Mouse (Mus musculus): Measurements from ENCODE around the gene I0C0044D17Rik. TPM values are rescaled to one million over a fixed set of nuclear protein-coding genes. Genes with fewer than 3 reads are reported as not detected.

Gene I0C0044D17Rik
- polyA plus RNA-seq, 1 experiment from 2014 or later = not detected

- 44% methylated on average over 4 of the region's 4 CpGs for WGBS
- H3K4me2 ChIP-seq (ENCODE audit: low read depth, severe bottlenecking) = no peak overlapping the region
- H3K36me3 ChIP-seq (ENCODE audit: control insufficient read depth, insufficient read depth, low read length) = no peaks in the 10 kb centered on the region
- no peak overlapping the region for H3K27ac ChIP-seq (replicated peaks; ENCODE audit: low read depth, low read length)
- no peak overlapping the region for H3K4me3 ChIP-seq (ENCODE audit: low read depth, low read length)
- no peaks in the 10 kb centered on the region for H3K9me3 ChIP-seq (ENCODE audit: control insufficient read depth, low read length)
- no peak overlapping the region for H3K9ac ChIP-seq (ENCODE audit: low read length)
- DNase-seq (ENCODE audit: low spot score) (no peak), ATAC-seq (ENCODE audit: insufficient number of reproducible peaks, low FRiP score, low TSS enrichment, low read depth) (no peak)
- no peaks in the 10 kb centered on the region for H3K4me1 ChIP-seq (ENCODE audit: control insufficient read depth, insufficient read depth, low read length)
- H3K27me3 ChIP-seq (ENCODE audit: control insufficient read depth, insufficient read depth, low read length) = no peaks in the 10 kb centered on the region
Observed at GRCm38 (mm10) chr4:98838913-98839312, 15.3 kb upstream of the I0C0044D17Rik start.

- Histone ChIP-seq H3K27me3 (ENCODE audit: control insufficient read depth, insufficient read depth, low read length) (no peaks in the 10 kb centered on the region), H3K27ac (replicated peaks; ENCODE audit: low read depth, low read length) (no peak overlapping the region), H3K9me3 (ENCODE audit: control insufficient read depth, low read length) (no peaks in the 10 kb centered on the region), H3K4me1 (ENCODE audit: control insufficient read depth, insufficient read depth, low read length) (no peaks in the 10 kb centered on the region), H3K4me3 (ENCODE audit: low read depth, low read length) (no peak overlapping the region), H3K4me2 (ENCODE audit: low read depth, severe bottlenecking) (no peak overlapping the region), H3K36me3 (ENCODE audit: control insufficient read depth, insufficient read depth, low read length) (no peaks in the 10 kb centered on the region), H3K9ac (ENCODE audit: low read length) (no peak overlapping the region)
- 95% methylated on average over 16 of the region's 16 CpGs for WGBS
- no peak for ATAC-seq (ENCODE audit: insufficient number of reproducible peaks, low FRiP score, low TSS enrichment, low read depth)
- no peak for DNase-seq (ENCODE audit: low spot score)
Observed at GRCm38 (mm10) chr4:98837715-98838505, 14.3 kb upstream of the I0C0044D17Rik start.

- no peak overlapping the region for H3K27ac ChIP-seq (replicated peaks; ENCODE audit: low read depth, low read length)
- DNase-seq (ENCODE audit: low spot score) = no peak
- no peak overlapping the region for H3K4me2 ChIP-seq (ENCODE audit: low read depth, severe bottlenecking)
- no peaks in the 10 kb centered on the region for H3K4me1 ChIP-seq (ENCODE audit: control insufficient read depth, insufficient read depth, low read length)
- no peak overlapping the region for H3K4me3 ChIP-seq (ENCODE audit: low read depth, low read length)
- ATAC-seq (ENCODE audit: insufficient number of reproducible peaks, low FRiP score, low TSS enrichment, low read depth) = no peak
- WGBS = 55% methylated on average over 5 of the region's 5 CpGs
- no peaks in the 10 kb centered on the region for H3K27me3 ChIP-seq (ENCODE audit: control insufficient read depth, insufficient read depth, low read length)
- H3K9me3 ChIP-seq (ENCODE audit: control insufficient read depth, low read length) = no peaks in the 10 kb centered on the region
- H3K9ac ChIP-seq (ENCODE audit: low read length) = no peak overlapping the region
- no peaks in the 10 kb centered on the region for H3K36me3 ChIP-seq (ENCODE audit: control insufficient read depth, insufficient read depth, low read length)
Observed at GRCm38 (mm10) chr4:98836519-98836918, 12.9 kb upstream of the I0C0044D17Rik start.

GRCm38 (mm10) chr4:98834782-98835181 lies 11.1 kb upstream of the I0C0044D17Rik start:
- no peak overlapping the region for H3K4me3 ChIP-seq (ENCODE audit: low read depth, low read length)
- no peaks in the 10 kb centered on the region for H3K4me1 ChIP-seq (ENCODE audit: control insufficient read depth, insufficient read depth, low read length)
- no peak overlapping the region for H3K4me2 ChIP-seq (ENCODE audit: low read depth, severe bottlenecking)
- H3K27me3 ChIP-seq (ENCODE audit: control insufficient read depth, insufficient read depth, low read length) = no peaks in the 10 kb centered on the region
- H3K9me3 ChIP-seq (ENCODE audit: control insufficient read depth, low read length) = no peaks in the 10 kb centered on the region
- ATAC-seq (ENCODE audit: insufficient number of reproducible peaks, low FRiP score, low TSS enrichment, low read depth) (no peak), DNase-seq (ENCODE audit: low spot score) (no peak)
- 83% methylated on average over 4 of the region's 4 CpGs for WGBS
- H3K27ac ChIP-seq (replicated peaks; ENCODE audit: low read depth, low read length) = no peak overlapping the region
- H3K9ac ChIP-seq (ENCODE audit: low read length) = no peak overlapping the region
- H3K36me3 ChIP-seq (ENCODE audit: control insufficient read depth, insufficient read depth, low read length) = no peaks in the 10 kb centered on the region

GRCm38 (mm10) chr4:98831726-98832125 lies 8.1 kb upstream of the I0C0044D17Rik start:
- no peak overlapping the region for H3K4me2 ChIP-seq (ENCODE audit: low read depth, severe bottlenecking)
- no peaks in the 10 kb centered on the region for H3K9me3 ChIP-seq (ENCODE audit: control insufficient read depth, low read length)
- DNase-seq (ENCODE audit: low spot score) (no peak), ATAC-seq (ENCODE audit: insufficient number of reproducible peaks, low FRiP score, low TSS enrichment, low read depth) (no peak)
- H3K27ac ChIP-seq (replicated peaks; ENCODE audit: low read depth, low read length) = no peak overlapping the region
- no peak overlapping the region for H3K4me3 ChIP-seq (ENCODE audit: low read depth, low read length)
- no peaks in the 10 kb centered on the region for H3K27me3 ChIP-seq (ENCODE audit: control insufficient read depth, insufficient read depth, low read length)
- H3K36me3 ChIP-seq (ENCODE audit: control insufficient read depth, insufficient read depth, low read length) = no peaks in the 10 kb centered on the region
- H3K4me1 ChIP-seq (ENCODE audit: control insufficient read depth, insufficient read depth, low read length) = no peaks in the 10 kb centered on the region
- H3K9ac ChIP-seq (ENCODE audit: low read length) = no peak overlapping the region
- 72% methylated on average over 1 of the region's 1 CpGs for WGBS

GRCm38 (mm10) chr4:98826701-98827100 lies 3.1 kb upstream of the I0C0044D17Rik start:
- Histone ChIP-seq H3K4me3 (ENCODE audit: low read depth, low read length) (no peak overlapping the region), H3K4me1 (ENCODE audit: control insufficient read depth, insufficient read depth, low read length) (0 out of 2 replicates have a peak, but pooled peaks cover 3% of the 10 kb centered on the region), H3K27me3 (ENCODE audit: control insufficient read depth, insufficient read depth, low read length) (no peaks in the 10 kb centered on the region), H3K9ac (ENCODE audit: low read length) (no peak overlapping the region), H3K27ac (replicated peaks; ENCODE audit: low read depth, low read length) (no peak overlapping the region), H3K9me3 (ENCODE audit: control insufficient read depth, low read length) (no peaks in the 10 kb centered on the region), H3K36me3 (ENCODE audit: control insufficient read depth, insufficient read depth, low read length) (no peaks in the 10 kb centered on the region), H3K4me2 (ENCODE audit: low read depth, severe bottlenecking) (no peak overlapping the region)
- WGBS = 12% methylated on average over 3 of the region's 3 CpGs
- DNase-seq (ENCODE audit: low spot score) = no peak
- no peak for ATAC-seq (ENCODE audit: insufficient number of reproducible peaks, low FRiP score, low TSS enrichment, low read depth)

- no peaks in the 10 kb centered on the region for H3K9me3 ChIP-seq (ENCODE audit: control insufficient read depth, low read length)
- H3K4me1 ChIP-seq (ENCODE audit: control insufficient read depth, insufficient read depth, low read length) = peaks cover 5% of the 10 kb centered on the region; the same call in 1 of the 2 replicates
- H3K4me3 ChIP-seq (ENCODE audit: low read depth, low read length) = no peak overlapping the region
- H3K27ac ChIP-seq (replicated peaks; ENCODE audit: low read depth, low read length) = no peak overlapping the region
- H3K4me2 ChIP-seq (ENCODE audit: low read depth, severe bottlenecking) = no peak overlapping the region
- no peak for ATAC-seq (ENCODE audit: insufficient number of reproducible peaks, low FRiP score, low TSS enrichment, low read depth)
- H3K9ac ChIP-seq (ENCODE audit: low read length) = no peak overlapping the region
- no peak for DNase-seq (ENCODE audit: low spot score)
- WGBS = 66% methylated on average over 3 of the region's 3 CpGs
- H3K36me3 ChIP-seq (ENCODE audit: control insufficient read depth, insufficient read depth, low read length) = no peaks in the 10 kb centered on the region
- H3K27me3 ChIP-seq (ENCODE audit: control insufficient read depth, insufficient read depth, low read length) = no peaks in the 10 kb centered on the region
Observed at GRCm38 (mm10) chr4:98823047-98823446, 593 bp downstream of the I0C0044D17Rik start.

- no peaks in the 10 kb centered on the region for H3K36me3 ChIP-seq (ENCODE audit: control insufficient read depth, insufficient read depth, low read length)
- H3K4me1 ChIP-seq (ENCODE audit: control insufficient read depth, insufficient read depth, low read length) = peaks cover 9% of the 10 kb centered on the region; the same call in 1 of the 2 replicates
- no peaks in the 10 kb centered on the region for H3K9me3 ChIP-seq (ENCODE audit: control insufficient read depth, low read length)
- H3K4me2 ChIP-seq (ENCODE audit: low read depth, severe bottlenecking) = no peak overlapping the region
- no peaks in the 10 kb centered on the region for H3K27me3 ChIP-seq (ENCODE audit: control insufficient read depth, insufficient read depth, low read length)
- no peak for DNase-seq (ENCODE audit: low spot score)
- no peak for ATAC-seq (ENCODE audit: insufficient number of reproducible peaks, low FRiP score, low TSS enrichment, low read depth)
- H3K27ac ChIP-seq (replicated peaks; ENCODE audit: low read depth, low read length) = no peak overlapping the region
- 52% methylated on average over 3 of the region's 3 CpGs for WGBS
- H3K9ac ChIP-seq (ENCODE audit: low read length) = 0 out of 2 replicates have a peak overlapping the region, but pooled peaks have one; percentile 32
- H3K4me3 ChIP-seq (ENCODE audit: low read depth, low read length) = no peak overlapping the region
Observed at GRCm38 (mm10) chr4:98822478-98822877, 1.2 kb downstream of the I0C0044D17Rik start.

All from limb, embryonic 11.5 days (tissue).